Mouse (Mus musculus): Measurements from ENCODE around the gene Aplp1.
"Not testable (repeated sequence)": the region's sequence is repeated elsewhere in the genome, so short reads cannot be mapped to it uniquely, and the experiment has no call there.

DNA sequence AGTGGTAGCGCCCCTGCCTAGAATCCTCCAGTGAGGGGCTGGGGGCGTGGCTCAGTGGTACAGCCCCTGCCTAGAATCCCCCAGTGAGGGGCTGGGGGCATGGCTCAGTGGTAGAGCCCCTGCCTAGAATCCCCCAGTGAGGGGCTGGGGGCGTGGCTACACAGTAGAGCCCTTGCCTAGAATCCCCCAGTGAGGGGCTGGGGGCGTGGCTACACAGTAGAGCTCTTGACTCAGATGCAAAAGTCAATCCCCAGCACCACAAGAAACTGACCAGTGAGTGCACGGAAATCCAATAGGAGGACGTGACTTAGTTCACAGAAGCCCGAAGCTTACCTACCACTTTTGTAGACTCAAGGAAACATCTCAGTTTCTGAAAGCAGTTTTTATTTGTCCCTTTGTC, 30.8 kb upstream of the Aplp1 start:
- not testable (repeated sequence) for TF ChIP-seq CTCF (IDR thresholded peaks at IDR 0.05; ENCODE audit: control insufficient read depth, insufficient read depth, low read length); POLR2A (IDR thresholded peaks at IDR 0.05; ENCODE audit: borderline replicate concordance, control insufficient read depth, low read depth, low read length)
